Mouse (Mus musculus) thymus, adult 18-20 months (tissue): ENCODE measurements at regions not wholly inside any gene's neighbourhood (a gene's known extent, or its start where the extent isn't known, plus 50 kb on each side); places are given as distances from the start of the nearest gene placed in this dataset.

Source experiments
- DNase-seq, 2 experiments: peaks; one replicate each; pipeline ENCODE4 v3.0.0; 2022; ENCODE audit warnings: mixed read lengths in 2 of 2

DNA sequence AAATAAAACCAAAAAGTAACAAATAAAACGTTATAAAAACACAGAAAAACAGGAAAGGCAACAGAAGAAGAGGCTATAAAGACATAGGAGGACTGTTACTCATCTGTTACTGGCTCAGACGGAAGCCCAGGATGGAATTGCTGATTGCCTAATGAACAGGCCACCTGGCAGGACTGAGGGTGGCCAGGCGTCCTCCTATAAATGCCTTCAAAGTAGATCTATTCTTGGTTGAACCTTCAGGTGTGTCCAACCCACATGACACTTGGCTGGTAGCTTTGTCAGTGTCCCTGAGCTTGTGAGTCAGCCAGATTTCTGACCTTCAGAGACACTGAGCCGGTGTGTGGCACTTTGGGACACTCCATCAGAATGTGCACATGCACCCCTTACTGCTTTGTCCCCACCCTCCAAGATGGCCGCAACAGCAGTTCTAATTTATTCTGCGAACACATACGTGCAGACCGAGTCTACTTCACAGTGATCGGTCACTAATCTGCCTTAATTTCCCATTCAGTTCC lies 222.5 kb upstream of the Runx1 start:
- no peak for DNase-seq

DNA sequence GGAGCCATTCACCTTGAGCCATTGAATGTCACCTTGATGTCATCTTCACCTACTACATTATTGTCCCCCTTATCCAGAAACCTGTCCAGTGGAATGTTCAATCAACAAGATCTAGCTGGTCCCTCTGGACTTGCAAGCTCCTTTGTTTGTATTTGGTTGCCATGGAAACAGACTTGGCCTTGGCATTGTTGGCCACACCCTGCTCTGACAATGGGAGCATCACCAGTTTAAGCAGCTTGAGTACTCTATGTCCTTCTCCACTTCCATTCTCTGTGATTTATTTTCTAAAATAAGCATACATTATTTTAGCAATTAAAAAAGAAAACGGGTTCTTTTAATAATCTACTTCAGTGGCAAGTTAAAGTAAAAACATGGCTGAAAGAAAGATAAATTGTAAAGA lies 221.6 kb upstream of the Runx1 start:
- DNase-seq: no peak

DNA sequence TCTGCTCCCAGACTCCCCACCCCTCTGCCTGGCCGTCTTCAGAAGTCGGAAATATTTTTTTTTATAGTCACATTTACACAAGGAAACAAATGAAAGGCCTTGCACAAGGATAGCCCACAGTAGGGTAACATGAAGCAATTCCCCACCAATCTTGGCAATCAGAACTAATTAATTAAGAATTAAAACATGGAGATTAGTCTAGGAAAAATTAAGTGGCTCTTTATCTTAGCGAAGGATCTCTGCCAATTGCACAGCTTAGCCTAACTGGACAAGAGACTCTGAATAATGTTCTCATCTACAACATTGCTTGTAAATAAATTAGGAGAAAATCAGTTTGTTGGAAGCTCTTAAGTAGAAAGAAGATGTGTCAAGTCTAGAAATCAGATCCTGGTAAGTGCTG lies 220.3 kb upstream of the Runx1 start:
- no peak for DNase-seq

DNA sequence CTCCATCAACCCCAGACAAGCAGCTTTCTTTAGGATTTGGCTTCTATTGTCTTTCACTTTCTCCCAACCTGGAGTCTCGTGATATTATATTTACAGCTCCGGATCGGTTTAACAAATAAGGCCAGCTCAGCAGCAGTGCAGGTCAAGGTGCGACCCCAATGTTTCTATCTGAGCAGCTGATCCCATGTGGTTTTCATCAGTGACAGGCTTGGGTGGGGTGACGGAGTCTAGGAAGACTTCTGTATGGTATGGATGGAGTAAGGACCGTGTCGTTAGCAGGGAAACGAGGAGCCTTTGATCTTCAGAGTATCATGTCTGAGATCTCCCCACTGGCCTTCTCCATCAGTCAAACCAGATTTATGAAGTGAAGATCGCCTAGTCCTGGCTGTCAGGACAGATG lies 217.4 kb upstream of the Runx1 start:
- DNase-seq: no peak

DNA sequence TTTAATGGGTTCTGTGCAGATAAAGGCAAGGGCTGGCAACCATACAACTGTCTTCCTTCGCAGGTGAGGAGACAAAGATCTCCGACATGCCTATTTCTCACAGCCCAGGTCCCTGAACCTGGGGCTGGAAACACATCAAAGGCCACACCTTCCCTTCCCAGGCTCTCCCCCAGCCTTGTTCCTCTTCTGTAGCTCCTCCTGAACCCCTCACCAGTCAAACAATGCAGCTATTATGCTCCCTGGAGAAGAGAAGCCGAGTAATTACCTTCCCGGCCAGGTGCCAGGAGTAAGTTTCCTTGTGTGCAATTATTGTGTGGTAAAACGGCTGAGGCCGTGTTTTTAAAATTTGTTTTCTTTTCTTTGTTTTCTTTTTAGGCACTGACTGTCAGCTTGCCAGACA lies 217.0 kb upstream of the Runx1 start:
- no peak for DNase-seq

DNA sequence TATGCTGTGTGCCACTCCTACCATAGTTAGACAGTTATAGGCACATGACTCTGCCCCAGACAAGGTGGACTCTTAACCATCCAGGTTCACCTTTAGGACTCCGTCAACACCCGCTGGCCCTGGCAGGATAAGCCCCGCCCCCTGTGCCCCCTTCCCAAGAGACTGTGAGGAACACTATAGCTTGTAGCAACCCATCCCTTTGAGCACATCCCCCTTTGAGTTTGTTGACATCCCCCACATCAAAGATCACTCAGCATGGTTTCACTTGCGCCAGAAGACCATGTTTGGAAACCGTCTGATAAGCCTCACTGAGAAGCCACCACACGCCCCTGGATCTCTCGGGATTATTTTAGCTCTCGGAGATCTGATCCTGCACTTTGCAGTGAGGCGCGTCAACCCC lies 216.5 kb upstream of the Runx1 start:
- DNase-seq: peak in 1 of 2 experiments; percentile 18

DNA sequence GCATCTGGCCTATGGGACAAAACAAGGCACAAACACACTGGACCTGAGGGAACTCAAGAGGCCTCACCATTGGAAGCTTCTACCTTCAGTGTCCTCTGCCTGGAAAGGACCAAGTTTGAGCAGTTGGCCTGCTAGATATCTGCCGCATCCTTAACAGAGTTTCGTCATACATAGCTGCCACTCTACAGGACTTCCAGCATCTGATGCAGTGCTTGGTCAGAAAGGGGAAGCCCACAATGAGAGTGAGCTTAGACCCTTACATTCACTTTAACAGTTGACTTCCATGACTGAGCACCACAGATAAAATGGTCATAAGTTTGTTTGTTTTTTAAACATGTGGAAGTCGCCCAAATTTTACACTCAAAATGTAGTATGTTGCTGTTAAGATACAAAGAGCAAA lies 215.9 kb upstream of the Runx1 start:
- no peak for DNase-seq

DNA sequence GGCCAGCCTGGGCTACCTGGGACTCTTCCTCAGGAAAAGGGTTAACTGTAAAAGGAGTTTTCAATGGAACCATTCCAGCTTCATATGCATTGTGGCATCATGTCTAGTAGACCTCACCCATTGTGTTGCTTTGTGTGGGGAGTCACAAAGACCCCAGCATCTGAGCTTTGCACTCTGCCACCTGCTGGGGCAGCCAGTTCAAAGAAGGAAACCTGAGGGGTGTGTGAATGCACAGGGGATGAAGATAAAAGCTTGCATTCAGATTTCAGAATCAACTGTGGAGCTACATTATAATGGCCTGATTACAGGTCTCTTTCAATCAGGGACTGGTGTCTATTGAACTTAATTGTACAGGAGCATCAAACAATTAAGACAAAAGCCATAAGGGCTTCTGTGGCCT lies 215.4 kb upstream of the Runx1 start:
- DNase-seq: no peak

DNA sequence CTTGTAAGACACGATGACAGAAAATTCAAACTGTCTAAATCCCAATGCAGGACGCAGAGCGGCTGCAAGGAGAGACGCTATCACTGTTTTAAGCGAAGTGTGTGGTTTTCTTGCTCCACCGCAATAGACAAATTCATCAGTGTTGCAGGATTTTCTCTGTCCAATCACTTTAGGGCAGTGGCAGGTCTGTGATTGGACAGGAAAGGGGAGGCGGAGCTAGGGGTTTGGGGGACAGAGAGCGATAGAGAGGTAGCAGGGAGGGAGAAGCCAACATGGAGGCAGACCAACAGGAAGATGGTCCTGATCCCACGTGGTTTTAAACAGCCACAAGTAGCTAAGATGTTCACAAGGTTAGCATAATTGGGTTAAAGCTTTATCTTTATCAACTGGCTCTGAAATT lies 209.7 kb upstream of the Runx1 start:
- DNase-seq: no peak

DNA sequence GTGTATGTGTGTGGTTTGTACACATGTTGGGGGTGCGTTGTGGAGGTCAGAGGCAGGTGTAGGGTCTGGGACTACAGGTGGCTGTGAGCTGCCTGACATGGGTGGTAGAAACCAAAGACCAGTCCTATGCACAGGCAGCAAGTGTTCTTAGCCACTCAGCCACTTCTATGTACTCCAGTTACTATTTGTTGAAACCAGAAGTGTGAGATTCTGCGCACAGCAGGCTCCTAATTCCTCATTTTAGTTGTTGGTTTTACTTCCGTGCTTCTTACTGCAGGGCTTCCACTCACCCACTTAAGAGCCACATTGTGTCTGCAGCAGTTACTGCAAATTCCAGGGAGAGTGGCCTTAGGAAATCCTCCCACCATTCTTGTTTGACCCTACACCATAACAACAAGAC lies 208.0 kb upstream of the Runx1 start:
- no peak for DNase-seq

DNA sequence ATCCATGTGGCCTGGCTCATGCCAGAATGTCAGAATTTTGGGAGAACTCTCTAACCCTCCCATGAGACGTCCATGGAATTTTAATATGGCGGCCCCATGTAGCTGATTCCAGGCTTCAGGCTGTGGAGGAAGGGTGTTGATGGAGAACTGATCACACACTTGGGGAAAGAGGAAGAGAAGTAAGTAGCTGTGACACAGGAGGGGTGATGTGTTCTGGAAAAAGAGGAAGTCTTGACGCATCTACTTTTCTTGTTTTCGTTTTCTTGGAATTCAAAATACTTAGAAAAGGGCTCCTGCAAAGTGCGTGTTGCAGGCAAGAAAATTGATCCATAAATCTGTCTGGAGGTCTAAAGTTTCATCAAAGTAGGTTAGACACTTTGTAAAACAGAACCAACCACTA lies 205.7 kb upstream of the Runx1 start:
- no peak for DNase-seq

DNA sequence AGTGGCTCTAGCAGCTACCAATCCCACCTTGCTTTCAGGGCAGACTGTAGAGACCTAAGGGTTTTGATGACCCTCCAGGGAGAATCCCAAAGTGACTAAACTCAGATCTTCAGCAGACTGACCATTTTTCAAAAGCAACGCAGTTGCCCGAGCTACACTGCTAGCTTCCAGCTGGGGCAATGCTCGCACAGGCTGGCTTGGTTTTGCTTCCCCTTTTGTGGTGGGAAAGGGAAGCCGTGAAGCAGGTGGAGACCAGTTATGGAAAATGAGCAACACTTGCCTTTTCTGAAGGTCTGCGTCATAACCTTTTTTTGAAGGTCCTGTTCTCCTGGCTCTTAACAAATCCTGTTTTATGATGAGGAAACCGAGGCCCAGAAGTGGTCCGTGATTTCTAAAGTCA lies 202.7 kb upstream of the Runx1 start:
- no peak for DNase-seq

DNA sequence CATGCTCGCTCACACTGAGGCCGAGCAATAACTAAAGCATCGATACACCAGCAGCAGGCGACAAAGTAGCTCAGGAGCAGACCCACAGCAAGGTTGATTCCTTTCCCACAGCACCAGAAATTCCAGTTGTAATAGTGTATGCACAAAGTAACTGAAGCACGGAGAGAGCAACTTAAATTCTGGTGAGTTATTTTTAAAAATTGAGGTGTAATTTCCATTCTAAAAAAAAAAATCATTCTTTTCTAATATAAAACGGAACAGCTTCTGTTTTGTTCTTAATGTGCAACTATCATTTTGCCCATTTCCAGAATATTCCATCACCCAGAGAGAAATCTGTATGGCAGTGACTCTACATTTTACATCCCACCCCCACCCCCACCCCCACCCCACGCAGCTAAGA lies 202.1 kb upstream of the Runx1 start:
- DNase-seq: no peak

DNA sequence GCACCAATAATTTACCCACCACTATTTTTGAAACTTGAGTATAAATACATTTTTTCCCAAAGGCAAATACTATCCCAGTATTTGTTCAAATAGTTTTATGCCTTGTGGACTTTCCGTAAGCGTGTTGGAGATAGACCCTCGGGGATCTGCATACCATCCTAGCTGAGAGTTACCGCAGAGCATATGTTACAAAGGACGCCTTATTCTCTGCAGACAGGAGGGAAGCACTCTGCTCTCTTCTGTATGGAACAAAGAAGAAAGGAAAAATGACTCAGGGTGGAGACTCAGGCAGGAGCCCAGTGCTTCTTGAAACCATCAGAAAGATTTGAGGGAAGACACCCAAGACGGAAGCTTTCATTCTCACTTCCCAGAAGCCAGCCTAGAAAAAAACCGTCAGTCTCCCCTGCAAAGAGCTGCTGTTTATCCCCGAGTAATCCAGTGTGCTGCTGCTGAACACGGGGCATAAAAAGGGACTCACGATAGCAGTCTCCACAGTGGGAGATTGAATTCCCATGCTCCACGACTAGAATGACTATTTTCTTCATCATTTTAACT lies 200.2 kb upstream of the Runx1 start:
- DNase-seq: no peak

DNA sequence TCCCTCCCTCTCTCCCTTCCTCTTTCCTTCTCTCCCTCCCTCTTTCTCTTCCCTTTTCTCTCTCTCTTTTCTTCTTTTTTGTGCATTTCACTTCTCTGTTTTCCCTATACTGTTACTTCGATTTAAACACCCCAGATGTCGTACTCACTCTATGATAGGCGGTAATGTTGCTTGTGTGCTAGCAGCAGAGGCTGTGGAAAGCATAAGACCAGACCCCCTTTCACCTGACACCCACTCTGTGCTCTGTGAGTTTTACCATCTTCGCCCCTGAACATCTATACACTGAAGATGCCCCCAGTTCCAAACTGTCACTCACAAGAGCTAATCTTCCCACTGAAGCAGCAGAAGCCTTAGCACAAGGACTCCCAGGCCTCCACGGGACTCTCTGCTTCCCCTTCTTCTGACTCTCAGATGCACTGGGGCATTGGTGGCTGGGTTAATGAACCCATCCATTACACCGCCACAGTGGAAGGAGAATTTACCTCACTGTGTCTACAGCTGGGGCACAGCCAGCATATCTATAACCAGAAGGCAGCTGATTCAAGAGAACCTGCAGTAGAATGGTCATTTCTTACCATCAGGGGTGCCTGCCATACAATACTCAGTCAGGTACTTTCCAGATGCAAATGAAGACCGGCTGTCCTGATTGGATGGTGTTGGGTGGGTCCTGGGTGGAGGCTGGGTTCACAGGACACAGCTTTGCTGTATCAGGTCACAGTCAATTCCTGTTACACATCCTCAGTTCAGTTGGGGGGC lies 194.0 kb upstream of the Runx1 start:
- no peak for DNase-seq

DNA sequence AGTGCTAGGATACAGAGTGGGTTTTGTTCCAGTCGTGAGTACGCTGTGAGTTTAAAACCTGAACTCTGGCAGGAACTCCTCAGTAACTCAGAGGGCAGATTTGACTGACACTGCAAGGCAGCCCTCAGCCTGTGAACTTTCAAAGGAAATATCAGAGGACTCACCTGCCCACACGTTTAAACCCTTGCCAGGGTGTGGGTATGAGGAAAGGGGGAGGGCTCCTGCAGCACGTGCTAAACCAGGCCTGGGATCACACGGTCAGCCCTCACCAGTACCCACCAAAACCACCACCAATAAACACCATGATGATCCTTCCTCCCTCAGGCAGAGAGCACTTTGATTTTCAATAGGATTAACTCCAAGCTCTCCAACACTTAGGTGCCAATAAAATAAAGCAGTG lies 192.8 kb upstream of the Runx1 start:
- DNase-seq: no peak

DNA sequence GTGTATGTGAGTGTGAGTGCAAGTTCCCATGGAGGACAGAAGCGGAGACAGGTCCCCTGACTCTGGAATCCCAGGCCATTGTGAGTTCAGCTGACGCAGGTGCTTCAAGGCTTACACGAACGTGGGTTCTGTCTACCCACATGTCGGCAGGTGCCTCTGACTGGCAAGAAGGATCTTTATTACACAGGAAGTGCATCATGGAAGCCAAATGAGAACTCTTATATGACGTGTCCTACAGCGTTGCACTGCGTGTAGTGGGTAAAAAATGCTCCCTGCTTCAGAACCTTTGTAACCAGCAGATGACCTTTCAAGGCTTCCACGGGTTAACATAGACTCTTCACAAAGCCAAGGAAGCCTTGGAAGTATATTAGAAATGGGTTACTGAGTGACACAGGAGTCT lies 191.1 kb upstream of the Runx1 start:
- DNase-seq: no peak

DNA sequence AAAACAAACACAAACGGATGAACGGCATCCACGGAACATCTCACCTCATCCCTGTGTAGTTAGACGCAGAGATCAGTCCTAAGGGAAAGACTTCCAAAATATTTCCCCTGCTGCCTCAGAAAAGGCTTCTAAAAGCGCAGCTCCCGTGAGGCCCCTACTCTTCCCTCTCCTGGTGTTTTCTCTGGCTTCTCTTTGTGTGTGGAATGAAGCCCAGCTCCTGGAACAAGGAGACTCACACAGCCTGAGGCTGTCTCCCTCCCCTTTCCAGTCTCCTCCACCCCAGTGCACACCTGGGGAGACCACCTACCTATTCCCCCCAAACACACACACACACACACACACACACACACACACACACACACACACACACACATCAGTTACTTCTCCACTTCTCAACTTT lies 189.7 kb upstream of the Runx1 start:
- no peak for DNase-seq

DNA sequence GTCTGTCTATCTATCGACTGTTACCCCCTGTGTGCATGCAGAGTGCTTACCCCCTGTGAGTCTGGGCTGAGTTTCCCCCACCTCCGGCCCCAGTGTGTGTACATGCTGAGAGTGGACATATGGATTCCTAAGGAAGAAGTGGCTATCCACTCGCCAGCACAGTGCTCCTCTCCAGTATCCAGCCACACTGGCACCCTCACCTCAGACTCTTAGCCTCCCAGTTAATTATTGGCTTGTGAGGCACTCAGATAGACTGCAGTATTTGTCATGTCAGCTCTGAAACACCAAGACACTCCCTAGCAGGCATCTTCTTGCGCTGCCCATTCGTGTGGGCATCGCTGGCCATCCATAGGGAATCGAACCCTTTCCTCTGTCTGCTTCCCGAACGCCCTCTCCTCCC lies 189.0 kb upstream of the Runx1 start:
- no peak for DNase-seq

DNA sequence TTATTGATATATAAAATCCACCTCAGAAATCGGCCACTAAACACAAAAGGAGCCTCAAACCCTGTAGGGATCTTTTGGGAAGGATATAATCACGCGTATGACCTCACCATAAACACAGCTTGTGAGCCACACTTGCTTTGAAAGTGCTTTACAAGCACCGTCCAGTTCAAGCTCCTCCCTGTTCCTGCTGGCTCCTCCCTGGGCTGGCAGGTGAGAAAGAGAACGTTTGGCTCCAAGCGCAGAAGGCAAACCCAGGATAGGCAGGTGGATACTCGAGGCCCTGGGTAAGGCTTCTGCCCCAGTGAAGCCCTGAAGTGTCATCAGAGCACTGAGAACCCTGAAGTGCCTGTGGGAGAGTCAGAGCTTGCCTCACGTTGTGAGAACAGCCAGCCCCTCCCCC lies 187.9 kb upstream of the Runx1 start:
- DNase-seq: no peak

DNA sequence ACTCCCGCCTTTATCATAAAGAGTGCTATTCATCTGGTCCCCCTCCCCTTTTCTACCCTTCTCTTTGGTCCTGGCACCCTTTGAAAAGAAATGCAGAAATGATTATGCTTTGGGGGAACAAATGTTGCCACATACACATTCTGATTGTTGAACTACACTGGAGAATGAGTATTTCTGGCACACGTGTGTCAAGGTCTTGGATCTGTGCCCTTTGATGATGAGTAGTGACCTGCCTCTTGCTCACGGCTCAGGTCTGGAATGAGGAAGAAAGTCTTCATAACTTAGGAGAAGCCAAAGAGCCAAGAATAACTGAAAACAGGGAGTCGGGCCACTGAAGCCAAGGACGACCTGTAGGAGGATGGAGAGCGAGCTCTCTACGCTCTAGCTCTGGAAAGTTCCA lies 187.3 kb upstream of the Runx1 start:
- DNase-seq: no peak

DNA sequence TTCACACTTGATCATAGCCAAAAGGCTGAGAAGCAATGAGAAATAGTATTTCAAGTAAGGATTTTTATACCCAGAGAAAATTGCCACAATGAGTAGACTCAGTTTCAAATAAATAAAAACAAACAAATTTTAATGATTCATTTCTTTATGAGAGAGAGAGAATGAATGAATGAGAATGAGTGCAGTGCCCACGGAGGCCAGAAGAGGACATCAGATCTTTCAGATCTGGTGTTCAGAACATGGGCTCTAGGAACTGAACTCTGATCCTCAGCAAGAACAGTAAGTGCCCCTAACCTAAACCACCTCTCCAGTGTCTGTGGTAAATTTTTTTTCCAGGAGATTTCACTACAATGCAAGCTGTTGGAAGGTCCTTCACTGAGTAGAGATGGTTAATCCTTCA lies 185.5 kb upstream of the Runx1 start:
- no peak for DNase-seq

DNA sequence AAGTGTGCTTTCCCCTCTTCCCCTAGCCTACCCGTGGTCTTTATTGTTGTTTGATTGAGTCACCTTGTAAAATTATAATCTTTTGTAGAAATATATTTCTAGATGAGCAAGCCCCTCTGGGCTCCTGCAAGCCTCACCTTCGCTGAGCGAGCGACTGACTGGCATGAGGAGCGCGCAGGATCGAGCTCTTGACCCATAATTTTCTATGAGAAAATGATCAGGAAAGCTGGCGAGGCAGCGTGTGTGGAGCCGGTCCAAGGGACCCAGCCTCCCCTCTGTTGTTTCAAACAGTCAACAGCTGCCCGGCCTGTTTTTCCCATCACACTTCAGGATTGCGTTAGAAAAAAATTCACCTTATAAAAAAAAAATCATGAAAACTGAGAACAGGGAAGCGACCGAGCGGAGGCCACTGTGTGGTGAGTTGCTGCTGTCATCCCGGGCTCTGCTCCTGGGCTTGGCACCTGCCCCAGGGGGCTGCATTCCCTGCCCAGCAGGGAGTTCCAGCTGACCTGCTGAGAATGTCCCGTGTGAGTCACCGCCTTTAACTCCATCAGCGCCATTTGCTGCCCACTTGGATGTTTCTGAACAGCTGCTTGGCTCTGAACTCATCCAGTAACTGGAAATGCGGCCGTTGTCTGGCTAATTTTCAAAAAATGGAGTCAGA lies 180.5 kb upstream of the Runx1 start:
- DNase-seq: no peak

DNA sequence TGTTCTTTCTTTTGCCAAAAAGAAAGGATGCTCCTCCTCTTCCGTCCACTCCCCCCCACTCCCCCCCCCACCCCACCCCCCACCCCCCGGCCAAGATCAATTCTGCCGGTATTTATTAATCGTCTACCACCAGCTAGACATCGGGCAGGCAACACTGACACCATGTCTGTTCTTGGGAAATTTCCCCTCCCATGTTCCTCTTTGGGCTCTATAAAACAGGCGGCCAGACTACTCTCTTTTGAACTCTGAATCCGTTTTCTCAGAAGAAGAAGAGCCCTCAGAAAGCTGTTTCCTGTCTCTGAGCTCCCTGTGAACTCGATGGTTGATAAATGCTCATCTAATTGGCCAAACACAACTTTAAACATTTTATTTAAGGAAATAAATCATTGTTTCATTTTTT lies 179.5 kb upstream of the Runx1 start:
- DNase-seq: no peak

DNA sequence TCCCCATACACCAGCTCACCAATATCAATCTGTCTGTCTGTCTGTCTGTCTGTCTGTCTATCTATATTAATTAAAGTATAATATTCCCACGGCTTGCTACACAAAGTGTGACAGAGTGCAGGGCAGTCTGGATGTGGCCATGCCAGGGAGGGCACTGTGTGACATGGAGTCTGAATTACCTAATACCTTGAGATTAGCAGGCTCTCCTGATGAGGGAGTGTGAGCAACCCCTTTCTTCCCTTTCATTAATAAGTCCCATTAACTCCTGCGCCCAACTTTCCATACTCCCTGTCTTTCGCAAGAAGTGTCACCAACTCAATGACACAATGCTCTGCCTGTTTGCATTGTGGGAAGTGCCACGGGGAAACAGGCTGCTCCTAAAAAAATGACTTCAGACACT lies 177.9 kb upstream of the Runx1 start:
- no peak for DNase-seq
